Mouse (Mus musculus) limb, embryonic 12.5 days (tissue): ENCODE measurements at regions not wholly inside any gene's neighbourhood (a gene's known extent, or its start where the extent isn't known, plus 50 kb on each side); places are given as distances from the start of the nearest gene placed in this dataset.
"Not testable (repeated sequence)": the region's sequence is repeated elsewhere in the genome, so short reads cannot be mapped to it uniquely, and the experiment has no call there.

ENCODE experiments used
- ATAC-seq: fragments of 200-750 bp; cut with Nextera tagmentation; 2 replicates; pipeline ENCODE4 v1.8.0; 2017; ENCODE audit warnings: low read depth, moderate TSS enrichment; ENCODE audit not compliant: insufficient number of reproducible peaks, insufficient read depth, low FRiP score, low TSS enrichment
- H3K27ac ChIP-seq: fragments of 300-500 bp; sonication (generic); 2 replicates; pipeline ENCODE4 v1.5.1; 2016; ENCODE audit warnings: mild to moderate bottlenecking, moderate library complexity
- H3K27me3 ChIP-seq: fragments of 300-500 bp; sonication (generic); 2 replicates; pipeline ENCODE4 v1.6.1; 2016; ENCODE audit warnings: mild to moderate bottlenecking, moderate library complexity
- H3K36me3 ChIP-seq: fragments of 300-500 bp; sonication (generic); 2 replicates; pipeline ENCODE4 v1.6.1; 2016; ENCODE audit warnings: mild to moderate bottlenecking, moderate library complexity
- H3K4me1 ChIP-seq: fragments of 300-500 bp; sonication (generic); replicated peaks from 2 replicates; pipeline ENCODE4 v1.6.1; 2016
- H3K4me2 ChIP-seq: fragments of 300-500 bp; sonication (generic); 2 replicates; pipeline ENCODE4 v1.6.1; 2016; ENCODE audit warnings: mild to moderate bottlenecking, moderate library complexity
- H3K4me3 ChIP-seq: fragments of 300-500 bp; sonication (generic); replicated peaks from 2 replicates; pipeline ENCODE4 v1.5.1; 2016; ENCODE audit warnings: mild to moderate bottlenecking
- H3K9ac ChIP-seq: fragments of 300-500 bp; sonication (generic); replicated peaks from 2 replicates; pipeline ENCODE4 v1.6.1; 2016; ENCODE audit warnings: mild to moderate bottlenecking, moderate library complexity
- H3K9me3 ChIP-seq: fragments of 300-500 bp; sonication (generic); 2 replicates; pipeline ENCODE4 v1.6.1; 2016; ENCODE audit warnings: mild to moderate bottlenecking, moderate library complexity
- WGBS: fragments of 180-500 bp; shearing (Covaris S2); methylation state at CpG from one replicate; pipeline ENCODE4 v1.1.7; 2016; 5-methylcytosine and 5-hydroxymethylcytosine counted together

DNA sequence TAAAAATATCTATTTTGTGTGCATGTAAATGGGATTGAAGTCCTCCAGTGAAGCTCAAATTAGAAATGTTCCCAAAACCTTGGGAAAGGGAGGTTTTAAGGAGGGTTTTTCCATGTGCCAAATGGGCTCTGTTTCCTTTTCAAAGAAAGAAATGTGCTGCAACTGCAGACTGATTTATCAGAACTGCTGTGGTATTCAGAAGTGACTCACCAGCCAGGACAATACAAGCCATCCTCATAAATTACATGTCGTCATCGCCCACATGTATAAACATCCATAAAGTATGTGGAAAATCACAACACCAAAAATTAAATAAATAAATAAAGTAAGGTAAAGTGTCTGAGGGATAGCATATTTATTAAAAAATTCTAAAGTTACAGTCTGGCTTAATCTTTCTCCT is 202.7 kb upstream of the Flrt2 start:
- Histone ChIP-seq H3K27ac (no peak overlapping the region), H3K4me3 (no peak overlapping the region), H3K4me2 (no peak overlapping the region), H3K9ac (no peak overlapping the region), H3K36me3 (no peaks in the 10 kb centered on the region), H3K4me1 (no peaks in the 10 kb centered on the region), H3K27me3 (no peaks in the 10 kb centered on the region), H3K9me3 (no peaks in the 10 kb centered on the region)
- 91% methylated on average over 2 of the region's 2 CpGs for WGBS
- no peak for ATAC-seq

DNA sequence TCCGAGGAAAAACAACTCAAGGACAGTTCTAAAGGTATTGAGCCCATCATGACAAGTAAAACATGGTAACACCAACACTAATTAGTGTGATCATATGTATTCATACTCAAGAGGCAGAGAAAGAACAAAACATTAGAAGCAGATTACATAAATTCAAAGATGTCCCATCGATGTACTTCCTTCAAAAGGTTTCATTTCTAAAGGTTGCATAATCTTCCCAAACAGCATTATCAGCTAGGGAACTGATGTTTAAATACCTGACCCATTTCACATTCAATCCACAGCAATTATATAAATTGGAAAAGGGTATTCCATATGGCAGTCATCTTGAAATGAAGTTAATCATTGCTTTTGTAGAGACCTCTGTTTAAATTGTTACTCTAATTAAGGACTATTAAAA is 202.2 kb upstream of the Flrt2 start:
- Histone ChIP-seq H3K36me3 (no peaks in the 10 kb centered on the region), H3K27ac (no peak overlapping the region), H3K9ac (no peak overlapping the region), H3K4me1 (no peaks in the 10 kb centered on the region), H3K27me3 (no peaks in the 10 kb centered on the region), H3K4me3 (no peak overlapping the region), H3K9me3 (no peaks in the 10 kb centered on the region), H3K4me2 (no peak overlapping the region)
- WGBS: 82% methylated on average over 2 of the region's 2 CpGs
- no peak for ATAC-seq

DNA sequence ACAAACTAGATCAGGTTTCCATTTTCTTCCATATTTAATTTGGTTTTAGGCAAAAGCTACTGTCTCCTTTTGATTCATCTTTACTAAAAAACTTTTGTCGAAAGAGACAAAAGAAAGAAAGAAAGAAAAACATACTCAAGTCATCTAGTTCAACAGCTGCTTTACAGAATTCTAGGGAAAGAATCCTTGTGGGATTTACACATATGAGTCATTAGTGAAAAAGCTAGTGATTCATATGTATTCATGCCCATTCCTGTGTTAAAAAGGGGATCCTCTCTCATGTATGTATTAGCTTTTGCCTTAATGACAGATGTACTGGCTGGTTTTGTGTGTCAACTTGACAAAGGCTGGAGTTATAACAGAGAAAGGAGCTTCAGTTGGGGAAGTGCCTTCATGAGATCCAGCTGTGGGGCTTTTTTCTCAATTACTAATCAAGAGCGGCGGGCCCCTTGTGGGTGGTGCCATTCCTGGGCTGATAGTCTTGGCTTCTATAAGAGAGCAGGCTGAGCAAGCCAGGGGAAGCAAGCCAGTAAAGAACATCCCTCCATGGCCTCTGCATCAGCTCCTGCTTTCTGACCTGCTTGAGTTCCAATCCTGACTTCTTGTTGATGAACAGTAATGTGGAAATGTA is 200.1 kb upstream of the Flrt2 start:
- 39% methylated on average over 3 of the region's 3 CpGs for WGBS
- not testable (repeated sequence) for ATAC-seq

DNA sequence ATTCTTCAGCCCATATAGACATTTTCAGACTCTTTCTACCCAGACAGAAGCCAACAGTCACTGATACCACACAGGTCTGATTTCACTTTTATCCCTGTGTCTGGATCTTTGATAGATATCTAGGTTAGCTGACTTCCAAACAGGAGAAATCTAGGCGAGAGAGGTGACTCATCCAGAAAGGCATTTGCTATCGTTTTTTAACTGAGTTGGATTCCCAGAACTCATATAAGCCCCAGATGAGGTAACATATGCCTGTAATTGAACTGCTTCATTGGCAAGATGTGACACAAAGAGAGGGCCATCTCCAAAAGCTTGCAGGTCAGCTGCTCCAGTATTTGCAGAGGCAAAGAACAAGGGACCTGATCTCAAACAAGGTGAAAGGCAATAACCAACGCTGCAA is 190.6 kb upstream of the Flrt2 start:
- no peak for ATAC-seq
- 88% methylated on average over 3 of the region's 3 CpGs for WGBS

More for the DNA sequence above, 200.1 kb upstream of the Flrt2 start:
- not testable (repeated sequence) for H3K27ac ChIP-seq, H3K4me2 ChIP-seq, H3K4me1 ChIP-seq, H3K36me3 ChIP-seq, H3K4me3 ChIP-seq, H3K27me3 ChIP-seq, H3K9ac ChIP-seq, H3K9me3 ChIP-seq

DNA sequence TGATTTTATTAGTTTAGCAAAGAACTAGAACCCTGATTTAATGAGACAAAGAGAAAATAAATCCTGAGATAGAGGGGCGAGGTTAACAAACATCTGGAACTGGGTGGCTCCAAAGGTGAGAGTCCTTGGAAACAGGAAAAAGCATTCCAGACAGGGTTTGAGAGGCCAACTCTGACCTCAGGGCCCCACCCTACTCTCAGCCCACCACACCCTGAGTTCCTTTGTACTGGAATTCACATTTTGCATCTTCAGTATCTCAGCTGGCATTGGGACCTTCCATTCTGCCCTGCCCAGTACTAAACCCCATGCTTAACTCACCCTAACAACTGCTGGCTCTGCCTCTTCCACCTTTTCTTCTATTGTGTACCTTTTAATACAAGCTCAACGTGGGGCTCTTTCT is 172.0 kb upstream of the Flrt2 start:
- Histone ChIP-seq H3K9me3 (no peaks in the 10 kb centered on the region), H3K9ac (no peak overlapping the region), H3K36me3 (no peaks in the 10 kb centered on the region), H3K4me2 (no peak overlapping the region), H3K27me3 (no peaks in the 10 kb centered on the region), H3K27ac (no peak overlapping the region), H3K4me1 (no peaks in the 10 kb centered on the region), H3K4me3 (no peak overlapping the region)
- ATAC-seq: no peak
- WGBS: 74% methylated on average over 2 of the region's 2 CpGs

More for the DNA sequence above, 190.6 kb upstream of the Flrt2 start:
- no peaks in the 10 kb centered on the region for H3K9me3 ChIP-seq
- H3K4me2 ChIP-seq: no peak overlapping the region
- H3K27ac ChIP-seq: no peak overlapping the region
- H3K9ac ChIP-seq: no peak overlapping the region
- no peaks in the 10 kb centered on the region for H3K27me3 ChIP-seq
- no peak overlapping the region for H3K4me3 ChIP-seq
- H3K4me1 ChIP-seq: no peaks in the 10 kb centered on the region
- no peaks in the 10 kb centered on the region for H3K36me3 ChIP-seq

DNA sequence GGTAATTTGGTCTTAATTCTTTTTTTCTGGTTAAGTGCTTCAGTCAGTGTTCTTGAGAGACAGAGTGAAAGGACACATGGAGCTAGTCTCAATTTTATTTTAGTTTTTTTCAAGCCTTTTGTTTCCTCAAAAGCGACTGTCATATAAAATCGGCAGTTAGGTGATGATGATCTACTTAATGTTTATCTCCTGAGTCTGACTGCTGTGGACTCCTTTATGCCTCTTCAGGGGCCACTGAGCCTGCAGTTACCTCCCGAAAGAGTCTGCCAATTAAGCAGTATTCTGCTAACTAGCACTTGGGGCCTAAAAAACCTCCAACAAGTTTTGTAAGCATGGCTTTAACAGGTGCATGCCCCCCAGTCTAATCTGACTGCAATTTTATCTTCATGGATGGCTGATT is 170.0 kb upstream of the Flrt2 start:
- Histone ChIP-seq H3K4me2 (no peak overlapping the region), H3K4me1 (no peaks in the 10 kb centered on the region), H3K9me3 (no peaks in the 10 kb centered on the region), H3K36me3 (no peaks in the 10 kb centered on the region), H3K4me3 (no peak overlapping the region), H3K27me3 (no peaks in the 10 kb centered on the region), H3K27ac (no peak overlapping the region), H3K9ac (no peak overlapping the region)
- no peak for ATAC-seq
- WGBS: 74% methylated on average over 3 of the region's 3 CpGs

DNA sequence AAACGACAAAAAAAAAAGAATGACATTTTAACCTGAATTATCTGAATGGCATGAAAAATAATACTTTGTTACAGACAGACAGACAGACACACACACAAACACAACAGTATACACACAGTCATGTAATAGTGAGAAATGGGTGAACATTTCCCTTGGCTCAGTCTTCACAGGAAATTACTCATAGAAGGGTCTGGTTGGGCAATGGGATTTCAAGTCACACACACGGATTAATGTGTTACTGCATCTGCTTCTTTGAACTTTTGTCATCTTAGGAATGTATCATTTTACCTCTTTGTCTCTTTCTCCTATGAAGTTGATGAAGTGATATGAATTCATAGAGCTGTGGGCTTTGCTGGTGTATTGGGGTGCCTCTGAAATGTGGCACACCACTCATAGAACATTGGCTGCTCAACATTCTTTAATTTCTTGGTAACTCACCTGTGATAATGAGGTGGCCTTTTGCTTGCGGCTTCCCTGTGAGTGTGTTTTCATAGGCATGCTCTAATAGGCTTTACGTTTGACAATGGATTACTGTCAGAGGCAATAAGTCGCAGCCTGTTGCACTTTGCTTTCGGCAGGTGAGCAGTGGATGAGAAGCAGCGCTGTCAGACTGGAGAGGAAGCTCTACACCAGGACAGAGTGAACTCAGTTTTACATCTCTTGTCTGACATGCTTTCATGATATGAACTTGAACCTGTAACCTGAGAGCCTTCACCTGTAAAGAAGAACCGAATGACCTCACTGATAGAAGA is 158.0 kb upstream of the Flrt2 start:
- Histone ChIP-seq H3K4me3 (no peak overlapping the region), H3K4me1 (peaks cover 7% of the 10 kb centered on the region), H3K36me3 (no peaks in the 10 kb centered on the region), H3K9ac (no peak overlapping the region), H3K4me2 (no peak overlapping the region), H3K27me3 (no peaks in the 10 kb centered on the region), H3K9me3 (no peaks in the 10 kb centered on the region), H3K27ac (no peak overlapping the region)
- ATAC-seq: no peak
- WGBS: 77% methylated on average over 8 of the region's 8 CpGs

DNA sequence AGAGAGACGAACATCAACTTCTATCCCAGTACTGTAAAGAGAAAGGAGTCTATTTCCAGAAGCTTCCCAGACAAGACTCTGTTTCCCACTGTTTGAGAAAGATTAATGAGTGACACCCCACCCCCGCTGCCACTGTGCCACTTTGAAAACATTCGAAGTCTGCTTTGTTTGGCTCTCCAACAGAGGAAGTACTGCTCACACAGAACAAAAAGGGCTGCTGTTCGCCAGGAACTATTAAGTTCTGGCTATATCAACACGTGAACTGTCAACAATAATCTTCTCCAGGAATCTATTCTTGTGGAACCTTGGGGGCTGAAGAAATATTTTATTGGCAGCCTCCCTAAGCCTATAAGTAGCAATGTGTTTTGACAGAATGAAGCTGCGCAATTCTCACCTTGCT is 144.7 kb upstream of the Flrt2 start:
- Histone ChIP-seq H3K27me3 (no peaks in the 10 kb centered on the region), H3K9ac (no peak overlapping the region), H3K4me1 (0 out of 2 replicates have a peak, but pooled peaks cover 4% of the 10 kb centered on the region), H3K4me2 (no peak overlapping the region), H3K9me3 (no peaks in the 10 kb centered on the region), H3K36me3 (no peaks in the 10 kb centered on the region), H3K27ac (no peak overlapping the region), H3K4me3 (no peak overlapping the region)
- ATAC-seq: no peak
- WGBS: 54% methylated on average over 6 of the region's 6 CpGs

DNA sequence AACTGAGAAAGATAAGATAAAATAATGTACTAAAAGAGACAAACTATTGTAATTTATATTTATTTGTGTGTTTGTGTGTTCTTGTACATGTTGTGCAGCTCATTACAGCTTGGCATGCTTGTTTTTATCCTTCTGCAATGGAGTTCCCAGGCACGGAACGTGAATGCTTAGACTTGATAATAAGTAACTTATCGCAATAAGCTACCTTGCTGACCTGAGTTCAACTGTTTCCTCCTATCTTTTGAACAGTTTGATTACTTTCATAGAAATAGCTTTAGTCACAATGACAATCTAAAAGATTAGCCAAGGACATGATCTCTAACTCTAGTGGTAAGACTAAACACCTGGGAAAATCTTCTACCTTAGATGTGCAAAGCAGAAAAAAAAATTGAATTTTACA is 138.9 kb upstream of the Flrt2 start:
- 90% methylated on average over 3 of the region's 3 CpGs for WGBS

DNA sequence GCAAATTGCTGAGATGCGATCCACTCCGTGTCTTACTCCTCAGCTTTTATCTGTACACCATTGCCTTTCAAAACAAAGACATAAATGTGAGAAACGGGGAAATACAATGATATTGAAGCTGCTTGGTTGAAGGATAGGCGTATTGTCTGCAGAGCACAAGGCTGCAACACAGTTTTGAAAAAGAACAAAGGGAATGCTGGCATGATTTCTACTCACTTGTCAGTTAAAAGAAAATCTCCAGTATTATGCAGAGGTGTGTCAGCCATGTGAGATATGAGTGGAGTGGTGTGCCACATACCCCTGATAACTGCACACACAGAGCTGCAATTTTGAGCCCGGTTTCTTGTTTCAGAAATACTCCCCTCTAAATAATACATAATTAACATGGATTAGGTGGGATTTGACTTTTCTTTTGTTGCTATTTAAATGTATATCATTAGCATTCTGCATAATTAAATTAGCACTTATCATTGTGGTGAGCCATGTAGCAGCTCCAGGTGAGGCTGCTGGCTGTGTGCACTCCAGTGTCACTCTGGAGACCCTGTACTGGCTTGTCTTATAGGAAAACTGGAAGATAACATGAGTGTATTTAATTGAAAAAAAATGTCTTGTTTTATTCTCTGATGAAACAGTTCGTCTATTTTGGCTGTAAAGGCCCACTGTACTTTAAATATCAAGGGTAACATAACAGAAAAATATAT is 133.2 kb upstream of the Flrt2 start:
- H3K27me3 ChIP-seq: no peaks in the 10 kb centered on the region
- no peaks in the 10 kb centered on the region for H3K9me3 ChIP-seq
- no peak for ATAC-seq
- no peaks in the 10 kb centered on the region for H3K36me3 ChIP-seq
- no peak overlapping the region for H3K4me2 ChIP-seq
- no peak overlapping the region for H3K27ac ChIP-seq
- no peak overlapping the region for H3K4me3 ChIP-seq
- 66% methylated on average over 6 of the region's 6 CpGs for WGBS
- 0 out of 2 replicates have a peak, but pooled peaks cover 5% of the 10 kb centered on the region for H3K4me1 ChIP-seq
- no peak overlapping the region for H3K9ac ChIP-seq

More for the DNA sequence above, 138.9 kb upstream of the Flrt2 start:
- H3K4me1 ChIP-seq: no peaks in the 10 kb centered on the region
- no peak overlapping the region for H3K9ac ChIP-seq
- H3K9me3 ChIP-seq: no peaks in the 10 kb centered on the region
- no peak overlapping the region for H3K4me2 ChIP-seq
- H3K36me3 ChIP-seq: no peaks in the 10 kb centered on the region
- no peak overlapping the region for H3K4me3 ChIP-seq
- H3K27ac ChIP-seq: no peak overlapping the region
- no peak for ATAC-seq
- H3K27me3 ChIP-seq: no peaks in the 10 kb centered on the region

DNA sequence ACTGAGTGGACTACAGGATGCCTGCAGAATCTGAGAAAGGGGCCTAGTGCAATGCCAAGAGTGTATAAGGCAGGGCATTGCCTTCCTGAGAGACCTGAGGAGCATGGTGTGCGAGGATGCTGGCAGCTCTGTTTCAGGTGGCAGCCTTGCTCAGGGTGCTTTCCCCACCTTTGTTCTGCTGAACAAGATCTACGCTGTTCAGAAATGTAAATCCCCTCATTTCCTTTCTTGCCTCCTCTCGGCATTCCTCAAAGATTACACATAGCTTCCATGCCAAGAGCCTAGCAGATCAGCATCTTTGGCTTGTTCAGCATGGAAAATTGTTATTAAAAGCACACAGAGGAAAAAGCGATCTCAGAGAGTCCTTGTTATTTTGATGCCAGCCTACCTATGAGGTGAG is 128.6 kb upstream of the Flrt2 start:
- Histone ChIP-seq H3K27ac (no peak overlapping the region), H3K36me3 (no peaks in the 10 kb centered on the region), H3K4me2 (no peak overlapping the region), H3K9ac (no peak overlapping the region), H3K4me3 (no peak overlapping the region), H3K27me3 (no peaks in the 10 kb centered on the region), H3K4me1 (0 out of 2 replicates have a peak, but pooled peaks cover 5% of the 10 kb centered on the region), H3K9me3 (peaks cover 3% of the 10 kb centered on the region; the same call in 1 of the 2 replicates)
- 50% methylated on average over 4 of the region's 4 CpGs for WGBS
- no peak for ATAC-seq
